Mouse (Mus musculus) NIH3T3 (cell line): ENCODE measurements around the gene Adamts12.

Experiments
- DNase-seq: peaks from one replicate; pipeline ENCODE4 v3.0.0-alpha.2; 2012; ENCODE audit warnings: low read depth

Adamts12 gene

GRCm38 (mm10) chr15:11064558-11065411 is at the start of gene Adamts12:
Adamts12 (plus strand) TSS chr15:11064790.
- DNase-seq, result peak; percentile 91

- no peak for DNase-seq
Observed at GRCm38 (mm10) chr15:11014931-11015330, 49.7 kb upstream of the Adamts12 start.

- no peak for DNase-seq
Observed at GRCm38 (mm10) chr15:11026801-11027561, 37.6 kb upstream of the Adamts12 start.

GRCm38 (mm10) chr15:11030188-11030587 is 34.4 kb upstream of the Adamts12 start:
- DNase-seq, result no peak

- DNase-seq, result no peak
Observed at GRCm38 (mm10) chr15:11035947-11036474, 28.6 kb upstream of the Adamts12 start.

GRCm38 (mm10) chr15:11036535-11037375 is 27.8 kb upstream of the Adamts12 start:
- DNase-seq, result no peak

- no peak for DNase-seq
Observed at GRCm38 (mm10) chr15:11037376-11037695, 27.3 kb upstream of the Adamts12 start.

- peak; percentile 65 for DNase-seq
Observed at GRCm38 (mm10) chr15:11037711-11038110, 26.9 kb upstream of the Adamts12 start, which contains the start of gene Rxfp3. Rxfp3 (minus strand) TSS chr15:11037991.

GRCm38 (mm10) chr15:11038476-11038875 is 26.1 kb upstream of the Adamts12 start:
- DNase-seq, result peak; percentile 85

GRCm38 (mm10) chr15:11040067-11040466 is 24.5 kb upstream of the Adamts12 start:
- DNase-seq, result no peak

- no peak for DNase-seq
Observed at GRCm38 (mm10) chr15:11041229-11041628, 23.4 kb upstream of the Adamts12 start.

GRCm38 (mm10) chr15:11042828-11043227 is 21.8 kb upstream of the Adamts12 start:
- peak; percentile 77 for DNase-seq

- no peak for DNase-seq
Observed at GRCm38 (mm10) chr15:11053678-11054439, 10.7 kb upstream of the Adamts12 start.

GRCm38 (mm10) chr15:11054440-11055080 is 10.0 kb upstream of the Adamts12 start:
- no peak for DNase-seq

GRCm38 (mm10) chr15:11062903-11063302 is 1.7 kb upstream of the Adamts12 start:
- DNase-seq, result no peak

GRCm38 (mm10) chr15:11064160-11064557 is 431 bp upstream of the Adamts12 start:
- DNase-seq, result peak; percentile 53

- DNase-seq, result peak; percentile 52
Observed at GRCm38 (mm10) chr15:11065528-11066171, 1.1 kb downstream of the Adamts12 start.

GRCm38 (mm10) chr15:11066299-11066698 is 1.7 kb downstream of the Adamts12 start:
- no peak for DNase-seq

- DNase-seq, result no peak
Observed at GRCm38 (mm10) chr15:11067891-11068290, 3.3 kb downstream of the Adamts12 start.

GRCm38 (mm10) chr15:11075726-11076361 is 11.3 kb downstream of the Adamts12 start:
- no peak for DNase-seq
